Mouse (Mus musculus) embryo, embryonic 10.5 days (tissue): ENCODE measurements at regions not wholly inside any gene's neighbourhood (a gene's known extent, or its start where the extent isn't known, plus 50 kb on each side); places are given as distances from the start of the nearest gene placed in this dataset.
"Not testable (repeated sequence)": the region's sequence is repeated elsewhere in the genome, so short reads cannot be mapped to it uniquely, and the experiment has no call there.

ENCODE experiments used
- DNase-seq: peaks from one replicate; pipeline ENCODE4 v3.0.0-alpha.2; 2015; ENCODE audit warnings: low spot score

- no peak for DNase-seq
Observed at GRCm38 (mm10) chr9:81312047-81312446, 321.6 kb downstream of the Htr1b start.

GRCm38 (mm10) chr9:81308532-81309191, 325.0 kb downstream of the Htr1b start:
- no peak for DNase-seq

GRCm38 (mm10) chr9:81305437-81306046, 328.1 kb downstream of the Htr1b start:
- DNase-seq, result no peak

GRCm38 (mm10) chr9:81275751-81276150, 357.9 kb downstream of the Htr1b start:
- DNase-seq, result no peak

- DNase-seq, result no peak
Observed at GRCm38 (mm10) chr9:81275336-81275735, 358.3 kb downstream of the Htr1b start.

GRCm38 (mm10) chr9:81224957-81225356, 408.7 kb downstream of the Htr1b start:
- DNase-seq, result not testable (repeated sequence)

- DNase-seq, result no peak
Observed at GRCm38 (mm10) chr9:81217938-81218337, 415.7 kb downstream of the Htr1b start.

- DNase-seq, result peak; percentile 60
Observed at GRCm38 (mm10) chr9:81215601-81216141, 418.0 kb downstream of the Htr1b start.

GRCm38 (mm10) chr9:81214692-81215091, 418.9 kb downstream of the Htr1b start:
- DNase-seq, result no peak

GRCm38 (mm10) chr9:81192643-81193042, 441.0 kb downstream of the Htr1b start:
- no peak for DNase-seq
